Mouse (Mus musculus) intestine, embryonic 16.5 days (tissue): ENCODE results near the gene Scyl1. TPM values are rescaled to one million over a fixed set of nuclear protein-coding genes. Genes with fewer than 3 reads are reported as not detected.
A peak's percentile ranks its signal among the peaks of the same experiment; 100 is the strongest.

Experiments used
- ATAC-seq: fragments of 200-750 bp; cut with Nextera tagmentation; 2 replicates; pipeline ENCODE4 v1.8.0; 2017; ENCODE audit warnings: moderate TSS enrichment, moderate library complexity
- H3K27ac ChIP-seq: fragments of 300-500 bp; sonication (generic); 2 replicates; pipeline ENCODE4 v1.5.1; 2014; ENCODE audit warnings: mild to moderate bottlenecking, low read length
- H3K27me3 ChIP-seq: fragments of 300-500 bp; sonication (generic); replicated peaks from 2 replicates; pipeline ENCODE4 v1.6.1; 2014; ENCODE audit warnings: low read length, control low read depth, mixed read lengths; ENCODE audit not compliant: control insufficient read depth, insufficient read depth
- H3K36me3 ChIP-seq: fragments of 300-500 bp; sonication (generic); 2 replicates; pipeline ENCODE4 v1.6.1; 2014; ENCODE audit warnings: low read length, control low read depth; ENCODE audit not compliant: control insufficient read depth, insufficient read depth
- H3K4me1 ChIP-seq: fragments of 300-500 bp; sonication (generic); 2 replicates; pipeline ENCODE4 v1.6.1; 2014; ENCODE audit warnings: low read length, control low read depth, mixed read lengths; ENCODE audit not compliant: control insufficient read depth, insufficient read depth
- H3K4me2 ChIP-seq: fragments of 300-500 bp; sonication (generic); 2 replicates; pipeline ENCODE4 v1.6.1; 2014; ENCODE audit warnings: low read depth, low read length, control low read depth
- H3K4me3 ChIP-seq: fragments of 300-500 bp; sonication (generic); 2 replicates; pipeline ENCODE4 v1.5.1; 2014; ENCODE audit warnings: mild to moderate bottlenecking, low read length
- H3K9ac ChIP-seq: fragments of 300-500 bp; sonication (generic); 2 replicates; pipeline ENCODE4 v1.6.1; 2014; ENCODE audit warnings: low read depth, low read length
- H3K9me3 ChIP-seq: fragments of 300-500 bp; sonication (generic); 2 replicates; pipeline ENCODE4 v1.6.1; 2016; ENCODE audit warnings: low read length, control low read depth; ENCODE audit not compliant: control insufficient read depth
- WGBS: fragments of 180-500 bp; shearing (Covaris S2); extraction: QIAGEN DNeasy Blood & Tissue Kit; methylation state at CpG from one replicate; pipeline ENCODE4 v1.1.7; 2014; 5-methylcytosine and 5-hydroxymethylcytosine counted together
- polyA plus RNA-seq: library from polyadenylated mRNA; unstranded; fragments of >200 nt; fragmentation: Nextera tagmentation; extraction: Ambion mirVana; gene quantifications from 2 replicates; pipeline ENCODE4 v1.2.1, GENCODE M21; 2015

The Scyl1 gene
- polyA plus RNA-seq, 1 experiment from 2014 or later = 58.9 TPM

DNA sequence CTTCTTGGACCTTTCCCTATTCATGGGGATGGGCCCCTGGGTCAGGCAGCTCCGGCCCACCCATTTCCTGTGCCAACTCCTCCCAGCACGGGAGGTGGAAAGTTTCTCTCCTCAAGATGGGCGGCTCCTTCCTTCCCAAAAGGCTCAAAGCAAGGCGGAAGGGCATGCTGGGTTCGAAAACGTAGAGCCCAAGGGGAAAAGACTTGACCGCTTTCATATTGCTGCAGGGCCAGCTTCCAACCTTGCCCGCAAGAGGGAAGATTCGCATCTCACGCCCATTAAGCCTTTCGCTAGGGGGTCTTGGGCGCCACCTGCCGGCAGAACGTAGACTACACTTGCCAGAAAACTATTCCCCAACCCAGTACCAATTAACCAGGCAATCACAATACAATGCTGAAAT is 43.5 kb downstream of the Scyl1 start:
- H3K4me3 ChIP-seq = peak overlapping the region; percentile 91
- H3K9ac ChIP-seq = peak overlapping the region; percentile 95
- H3K4me2 ChIP-seq = peak overlapping the region; percentile 93
- H3K9me3 ChIP-seq = no peaks in the 10 kb centered on the region
- H3K27ac ChIP-seq = peak overlapping the region; percentile 72
- no peaks in the 10 kb centered on the region; the same call in 1 of the 2 replicates for H3K36me3 ChIP-seq
- H3K4me1 ChIP-seq = peaks cover 57% of the 10 kb centered on the region
- 4% methylated on average over 14 of the region's 14 CpGs for WGBS
- no peak for ATAC-seq
- no peaks in the 10 kb centered on the region for H3K27me3 ChIP-seq

GRCm38 (mm10) chr19:5726961-5727578 is 44.1 kb downstream of the Scyl1 start:
- Histone ChIP-seq H3K4me1 (peaks cover 62% of the 10 kb centered on the region), H3K27me3 (no peaks in the 10 kb centered on the region), H3K4me2 (peak overlapping the region; percentile 93), H3K27ac (peak overlapping the region; percentile 72), H3K9ac (peak overlapping the region; percentile 88), H3K36me3 (peaks cover 4% of the 10 kb centered on the region; the same call in 1 of the 2 replicates), H3K4me3 (peak overlapping the region; percentile 91), H3K9me3 (no peaks in the 10 kb centered on the region)
- 65% methylated on average over 15 of the region's 15 CpGs for WGBS
- no peak for ATAC-seq

DNA sequence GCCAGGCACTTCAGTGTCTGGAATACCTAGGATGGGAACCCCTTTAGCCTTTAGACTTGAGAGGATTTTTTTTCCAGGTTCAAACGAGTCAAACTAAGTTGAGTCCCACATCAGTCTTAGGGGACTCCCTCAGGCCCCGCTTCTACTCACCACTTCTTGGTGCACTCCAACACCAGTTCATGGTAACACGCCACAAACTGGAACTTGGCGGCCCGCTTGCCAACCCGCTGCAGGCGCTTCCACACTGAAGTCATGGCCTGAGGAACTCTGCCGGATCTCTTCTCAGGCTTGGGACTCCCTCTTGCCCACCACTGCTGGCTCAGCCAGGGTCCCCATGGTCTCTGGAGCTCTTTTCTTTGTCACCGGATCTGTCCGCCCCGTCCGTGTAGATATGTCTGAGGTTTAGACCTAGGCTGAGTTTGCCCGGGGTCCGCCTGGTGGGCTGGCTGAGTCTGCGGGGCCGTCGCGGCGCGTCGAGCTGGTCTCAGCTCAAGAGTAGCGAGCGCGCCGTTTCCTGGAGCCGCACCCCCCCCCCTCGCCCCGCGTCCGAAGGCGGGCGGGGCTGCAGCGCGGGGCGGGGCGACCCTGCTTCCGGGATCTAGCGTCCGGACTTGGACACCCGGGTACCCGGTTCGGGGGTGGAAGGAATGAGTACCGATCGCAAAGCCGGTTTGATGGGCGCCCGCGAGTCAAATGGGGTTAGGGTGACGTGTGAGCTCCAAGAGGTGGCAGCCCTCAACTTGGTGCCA is 45.3 kb downstream of the Scyl1 start, which contains the start of gene Ehbp1l1:
Gene Ehbp1l1 (minus strand): TSS at position 551 of the 749 bp plus-strand sequence.
- H3K9me3 ChIP-seq = no peaks in the 10 kb centered on the region
- H3K36me3 ChIP-seq = peaks cover 8% of the 10 kb centered on the region
- peaks cover 55% of the 10 kb centered on the region for H3K4me1 ChIP-seq
- WGBS = 7% methylated on average over 49 of the region's 49 CpGs
- peak within 1 kb of the TSS; percentile 93 for H3K4me2 ChIP-seq
- ATAC-seq = peak; percentile 47
- H3K9ac ChIP-seq = peak within 1 kb of the TSS; percentile 88
- peak within 1 kb of the TSS; percentile 91 for H3K4me3 ChIP-seq
- H3K27ac ChIP-seq = peak within 1 kb of the TSS; percentile 92
- no peaks in the 10 kb centered on the region for H3K27me3 ChIP-seq

DNA sequence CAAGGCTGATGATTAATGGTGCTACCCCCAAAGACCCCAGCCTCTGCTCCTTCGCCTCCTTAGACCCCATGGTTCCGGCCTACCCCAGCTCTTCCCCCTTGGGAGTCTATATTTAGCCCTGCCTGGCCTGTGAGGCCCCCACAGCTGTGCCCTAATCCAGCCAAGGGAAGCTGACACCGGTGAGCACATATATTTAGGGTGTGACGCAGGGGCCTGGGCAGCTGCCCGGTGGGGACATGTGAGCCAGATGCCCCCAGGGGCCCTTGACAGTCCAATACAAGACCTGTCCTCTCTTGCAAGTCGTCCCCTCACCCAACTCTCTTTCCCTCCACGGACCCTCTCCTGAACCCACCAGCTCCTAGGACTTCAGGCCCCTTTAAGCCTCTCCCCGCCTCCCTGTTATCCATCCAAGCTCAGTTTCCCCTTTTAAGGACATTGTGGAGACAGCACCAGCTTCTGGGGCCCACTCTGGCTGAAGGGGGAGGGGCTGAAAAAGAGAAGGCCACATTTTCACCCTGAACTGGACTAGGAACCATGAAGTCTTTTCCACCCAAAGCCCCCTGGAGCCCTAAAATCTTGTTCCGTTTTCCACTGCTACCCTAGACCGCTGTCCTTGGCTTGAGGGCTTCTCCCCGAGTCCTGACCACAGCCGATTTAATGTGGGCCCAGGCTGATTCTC is 46.1 kb downstream of the Scyl1 start:
- H3K9me3 ChIP-seq = no peaks in the 10 kb centered on the region
- peaks cover 15% of the 10 kb centered on the region; the same call in 1 of the 2 replicates for H3K36me3 ChIP-seq
- WGBS = 61% methylated on average over 12 of the region's 12 CpGs
- H3K27ac ChIP-seq = peak overlapping the region; percentile 92
- H3K4me2 ChIP-seq = peak overlapping the region; percentile 93
- H3K9ac ChIP-seq = peak overlapping the region; percentile 88
- peaks cover 48% of the 10 kb centered on the region for H3K4me1 ChIP-seq
- H3K4me3 ChIP-seq = peak overlapping the region; percentile 70
- ATAC-seq = peak; percentile 14; the same call in 1 of the 2 replicates
- no peaks in the 10 kb centered on the region for H3K27me3 ChIP-seq

- peak overlapping the region; percentile 88 for H3K9ac ChIP-seq
- H3K9me3 ChIP-seq = no peaks in the 10 kb centered on the region
- ATAC-seq = peak; percentile 41
- H3K27me3 ChIP-seq = no peaks in the 10 kb centered on the region
- H3K36me3 ChIP-seq = peaks cover 21% of the 10 kb centered on the region
- H3K27ac ChIP-seq = peak overlapping the region; percentile 92
- peaks cover 48% of the 10 kb centered on the region for H3K4me1 ChIP-seq
- peak overlapping the region; percentile 70 for H3K4me3 ChIP-seq
- H3K4me2 ChIP-seq = peak overlapping the region; percentile 93
- 49% methylated on average over 7 of the region's 7 CpGs for WGBS
Observed at GRCm38 (mm10) chr19:5724549-5724941, 46.7 kb downstream of the Scyl1 start.

GRCm38 (mm10) chr19:5723934-5724548 is 47.2 kb downstream of the Scyl1 start:
- H3K4me1 ChIP-seq = peaks cover 48% of the 10 kb centered on the region
- no peaks in the 10 kb centered on the region for H3K27me3 ChIP-seq
- H3K27ac ChIP-seq = peak overlapping the region; percentile 92
- peak overlapping the region; percentile 93 for H3K4me2 ChIP-seq
- no peak for ATAC-seq
- peak overlapping the region; percentile 70 for H3K4me3 ChIP-seq
- peak overlapping the region; percentile 88 for H3K9ac ChIP-seq
- H3K36me3 ChIP-seq = peaks cover 25% of the 10 kb centered on the region
- H3K9me3 ChIP-seq = no peaks in the 10 kb centered on the region
- 58% methylated on average over 4 of the region's 4 CpGs for WGBS

DNA sequence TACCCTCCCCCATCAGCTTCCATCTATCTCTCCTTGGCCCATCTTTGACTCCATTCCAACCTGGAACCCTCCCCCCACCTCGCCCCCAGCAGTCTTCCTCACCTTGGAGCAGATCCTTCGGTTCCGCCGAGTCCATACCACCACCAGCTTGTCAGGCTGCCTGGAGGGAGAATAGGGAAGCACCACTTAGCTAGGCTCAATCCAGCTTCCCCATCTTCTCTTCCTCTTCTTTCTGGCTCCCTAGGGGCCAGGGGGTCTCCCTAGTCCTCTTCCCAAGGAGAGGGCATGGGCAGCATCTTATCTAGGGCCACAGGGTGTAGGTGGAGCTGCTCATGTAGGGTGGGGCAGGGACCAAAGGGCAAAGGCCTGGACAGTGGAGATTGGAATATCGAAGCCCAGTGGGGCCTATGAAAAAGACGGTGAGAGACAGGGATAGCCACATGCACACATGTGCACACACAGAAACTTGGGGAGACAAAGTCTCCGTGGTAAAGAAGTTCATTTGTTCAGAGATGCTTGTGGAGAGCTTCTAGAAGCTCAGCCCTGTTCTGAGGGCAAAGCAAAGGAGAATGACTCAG is 48.3 kb downstream of the Scyl1 start:
- peaks cover 25% of the 10 kb centered on the region for H3K36me3 ChIP-seq
- H3K9me3 ChIP-seq = no peaks in the 10 kb centered on the region
- peak overlapping the region; percentile 4 for H3K4me2 ChIP-seq
- peak overlapping the region; percentile 28; the same call in 1 of the 2 replicates for H3K27ac ChIP-seq
- no peaks in the 10 kb centered on the region for H3K27me3 ChIP-seq
- peak; percentile 22; the same call in 1 of the 2 replicates for ATAC-seq
- H3K4me1 ChIP-seq = peaks cover 39% of the 10 kb centered on the region
- 78% methylated on average over 7 of the region's 7 CpGs for WGBS
- H3K9ac ChIP-seq = no peak overlapping the region
- H3K4me3 ChIP-seq = no peak overlapping the region

DNA sequence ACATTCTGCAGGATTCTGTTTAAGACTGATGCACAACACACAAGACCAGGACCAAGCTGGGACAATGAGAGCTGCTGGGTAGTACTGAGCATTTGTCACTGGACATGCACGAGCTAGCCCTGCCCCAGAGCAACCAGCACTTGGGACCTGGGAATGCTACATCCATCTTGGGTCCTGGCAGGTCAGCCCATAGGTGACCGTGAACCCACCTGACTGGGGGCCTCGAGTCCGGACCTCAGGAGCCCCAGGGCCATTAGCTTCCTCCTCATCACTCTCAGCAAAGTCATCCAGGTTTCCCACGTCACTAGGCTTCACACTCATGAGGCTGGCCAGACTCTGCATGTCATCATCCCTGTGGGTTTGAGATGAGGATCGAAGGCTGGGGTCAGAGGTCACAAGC is 50.0 kb downstream of the Scyl1 start:
- Histone ChIP-seq H3K9ac (no peak overlapping the region), H3K4me2 (no peak overlapping the region), H3K9me3 (no peaks in the 10 kb centered on the region), H3K4me3 (no peak overlapping the region), H3K4me1 (peaks cover 30% of the 10 kb centered on the region), H3K27ac (no peak overlapping the region), H3K36me3 (peaks cover 27% of the 10 kb centered on the region), H3K27me3 (no peaks in the 10 kb centered on the region)
- WGBS = 90% methylated on average over 6 of the region's 6 CpGs
- no peak for ATAC-seq
